Mouse (Mus musculus) ovary, postnatal 36 days (tissue): ENCODE data around the gene Wdsub1.
"Not testable (repeated sequence)": the region's sequence is repeated elsewhere in the genome, so short reads cannot be mapped to it uniquely, and the experiment has no call there.

ENCODE experiments used
- DNase-seq: peaks from one replicate; pipeline ENCODE4 v3.0.0; 2022; ENCODE audit warnings: low spot score, mixed read lengths

The Wdsub1 gene

GRCm38 (mm10) chr2:59881831-59882741 lies at the start of gene Wdsub1:
Gene Wdsub1 (minus strand): TSS chr2:59882591.
- peak; percentile 92 for DNase-seq

DNA sequence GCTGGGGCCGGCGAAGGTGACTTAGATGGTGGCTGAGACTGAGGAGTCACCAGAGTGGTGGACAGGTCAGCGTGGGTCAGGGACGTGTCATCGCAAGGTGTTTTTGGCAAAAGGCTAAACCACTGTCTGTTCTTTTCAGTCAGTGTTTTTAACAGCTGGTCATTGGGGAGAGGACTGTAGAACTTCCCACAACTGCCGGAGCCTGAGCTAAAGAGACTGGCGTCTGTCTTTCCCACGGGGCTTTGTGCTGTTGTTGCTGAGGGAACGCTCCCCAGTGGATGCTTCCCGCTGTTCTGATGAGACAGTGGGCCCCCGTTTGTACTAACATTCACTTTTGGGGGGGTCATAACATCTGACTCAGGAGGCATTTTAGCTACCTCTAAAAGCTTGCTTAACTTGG lies 31.2 kb upstream of the Wdsub1 start:
- no peak for DNase-seq

DNA sequence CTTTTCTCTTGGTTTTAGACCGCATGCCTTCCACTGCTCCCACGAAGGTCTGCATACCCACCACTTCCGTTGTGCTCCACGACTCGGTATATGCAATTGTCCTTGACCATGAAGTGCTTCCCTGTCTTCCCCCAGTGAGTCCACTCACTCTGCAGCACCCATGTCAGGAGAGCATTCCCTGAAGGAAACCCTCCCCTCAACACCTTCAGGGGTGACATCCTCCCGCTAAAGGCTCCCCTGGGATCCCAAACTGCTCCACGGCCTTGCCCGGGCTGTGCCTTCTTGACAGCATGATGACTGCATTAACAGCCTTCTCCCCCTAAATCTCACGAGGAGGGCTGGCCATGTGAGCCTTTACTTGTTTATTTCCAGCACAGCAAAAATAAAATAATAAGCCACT lies 25.7 kb upstream of the Wdsub1 start:
- DNase-seq = no peak

DNA sequence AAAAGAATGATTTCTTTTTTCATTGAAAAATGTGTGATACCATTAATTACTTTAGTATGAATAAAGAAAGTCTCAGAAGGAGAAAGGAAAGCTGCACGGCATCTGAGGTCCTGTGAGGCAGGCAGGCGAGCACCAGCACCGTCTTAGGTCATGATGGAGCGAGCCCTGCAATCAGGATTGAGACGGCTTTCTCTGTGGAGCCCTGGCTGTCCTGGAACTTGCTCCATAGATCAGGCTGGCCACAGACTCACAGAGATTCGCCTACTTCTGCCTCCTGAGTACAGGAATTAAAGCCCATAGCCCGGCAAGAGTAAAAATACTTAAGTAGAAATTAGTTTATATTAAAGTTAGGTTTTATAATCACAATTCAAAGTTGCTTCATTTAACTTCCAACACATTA lies 21.6 kb upstream of the Wdsub1 start:
- DNase-seq = no peak

DNA sequence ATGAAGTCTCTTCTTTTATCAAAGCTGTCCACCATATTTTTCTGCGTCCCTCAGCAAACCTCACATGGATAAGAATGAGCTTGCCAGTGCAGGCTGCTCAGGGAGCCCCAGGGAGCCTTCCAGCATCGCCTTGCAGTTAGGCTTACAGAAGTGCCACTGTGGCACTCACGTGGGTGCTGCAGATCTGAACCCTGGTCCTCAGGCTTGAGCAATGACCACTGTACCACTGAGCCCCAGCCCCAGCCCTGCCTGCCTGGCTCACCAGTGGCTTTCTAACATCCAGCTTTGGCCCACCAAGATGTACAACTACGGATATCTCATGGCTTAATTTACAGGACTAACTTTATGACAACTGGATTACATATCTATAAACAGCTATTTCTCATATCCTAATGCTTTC lies 16.3 kb upstream of the Wdsub1 start:
- no peak for DNase-seq

DNA sequence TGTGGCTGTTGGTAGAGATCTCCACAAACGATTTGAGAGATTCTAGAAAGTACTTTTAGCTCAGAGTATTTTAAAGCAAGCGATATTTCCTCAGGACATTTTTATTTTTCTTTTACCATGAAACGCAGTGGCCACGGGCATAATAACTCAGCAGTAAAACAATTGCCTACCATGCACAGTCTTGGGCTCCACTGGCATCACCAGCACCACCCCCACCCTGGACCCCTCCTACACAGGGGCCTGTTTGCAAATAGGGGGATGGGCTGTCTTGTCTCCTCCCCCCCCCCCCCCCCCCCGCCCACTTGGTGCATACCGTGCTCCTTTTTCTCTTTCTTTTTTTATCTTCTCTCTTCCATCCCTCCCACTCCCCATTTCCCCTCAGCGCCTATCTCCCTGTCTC lies 15.7 kb upstream of the Wdsub1 start:
- DNase-seq = no peak

DNA sequence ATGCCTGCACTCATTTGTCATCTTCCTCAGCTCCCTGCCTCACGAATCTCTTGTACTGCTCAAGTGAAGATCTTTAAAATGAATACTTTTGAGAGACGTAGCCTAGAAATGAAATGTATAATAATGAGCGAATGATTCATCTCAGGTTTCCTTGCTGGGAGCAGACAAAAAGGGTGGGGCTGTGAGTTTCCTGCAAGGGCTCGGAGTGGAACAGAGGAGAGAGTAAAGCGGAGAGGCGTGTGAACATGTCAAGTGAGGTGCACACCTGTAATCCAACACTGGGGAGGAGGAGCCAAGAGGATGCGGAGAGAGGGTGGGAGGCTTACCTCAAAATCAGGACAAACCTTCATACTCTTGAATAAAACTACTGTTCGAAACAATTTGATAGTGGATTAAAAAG lies 14.4 kb upstream of the Wdsub1 start:
- no peak for DNase-seq

GRCm38 (mm10) chr2:59896400-59896799 lies 14.0 kb upstream of the Wdsub1 start:
- no peak for DNase-seq

- DNase-seq = no peak
Measured at GRCm38 (mm10) chr2:59889699-59890098, 7.3 kb upstream of the Wdsub1 start.

DNA sequence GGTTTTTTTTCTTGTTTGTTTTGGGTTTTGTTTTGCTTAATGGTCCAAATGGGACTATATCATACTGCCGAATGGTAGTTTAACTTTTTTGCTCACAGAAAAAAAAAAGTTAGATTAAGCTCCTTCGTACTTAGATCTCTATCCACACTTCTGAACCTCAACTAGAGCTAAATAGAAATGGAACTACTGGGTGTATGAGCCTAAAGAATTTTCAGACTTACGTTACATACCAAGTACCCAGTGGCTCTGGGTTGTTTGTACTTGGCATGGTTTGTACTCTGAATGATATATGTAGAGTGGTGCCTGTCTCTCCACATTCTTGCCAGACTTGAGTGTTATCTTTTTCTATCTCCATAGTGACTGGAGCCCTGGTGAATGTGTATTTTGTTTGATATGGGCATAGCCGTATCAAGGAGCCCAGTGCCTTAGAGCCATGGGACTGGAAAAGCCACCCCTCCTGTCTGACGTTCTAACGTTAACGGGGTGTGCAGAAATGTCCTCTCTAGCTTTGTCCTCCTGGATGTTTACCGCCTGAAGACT lies 421 bp upstream of the Wdsub1 start:
- DNase-seq = no peak

DNA sequence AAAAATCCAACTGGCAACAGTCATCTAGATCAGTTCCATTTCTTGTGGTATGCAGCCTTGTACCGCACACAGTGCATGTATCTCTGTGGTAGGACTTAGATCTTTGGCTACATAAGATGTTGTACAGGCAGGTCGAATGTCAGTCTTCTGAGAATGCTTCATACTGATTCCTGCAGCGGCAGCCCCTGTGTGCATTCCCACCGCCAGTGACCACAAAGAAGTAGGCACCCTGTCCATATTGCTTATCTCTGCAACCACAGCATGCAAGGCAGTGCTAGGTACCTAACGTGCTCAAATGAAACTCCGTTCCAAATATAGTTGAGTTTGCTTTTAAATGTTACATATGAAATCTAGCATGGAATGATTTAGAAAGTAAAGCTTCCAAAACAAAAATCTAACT lies 987 bp downstream of the Wdsub1 start:
- DNase-seq = no peak

GRCm38 (mm10) chr2:59878221-59878620 lies 4.2 kb downstream of the Wdsub1 start:
- DNase-seq = no peak

GRCm38 (mm10) chr2:59877335-59877734 lies 5.1 kb downstream of the Wdsub1 start:
- DNase-seq = no peak

DNA sequence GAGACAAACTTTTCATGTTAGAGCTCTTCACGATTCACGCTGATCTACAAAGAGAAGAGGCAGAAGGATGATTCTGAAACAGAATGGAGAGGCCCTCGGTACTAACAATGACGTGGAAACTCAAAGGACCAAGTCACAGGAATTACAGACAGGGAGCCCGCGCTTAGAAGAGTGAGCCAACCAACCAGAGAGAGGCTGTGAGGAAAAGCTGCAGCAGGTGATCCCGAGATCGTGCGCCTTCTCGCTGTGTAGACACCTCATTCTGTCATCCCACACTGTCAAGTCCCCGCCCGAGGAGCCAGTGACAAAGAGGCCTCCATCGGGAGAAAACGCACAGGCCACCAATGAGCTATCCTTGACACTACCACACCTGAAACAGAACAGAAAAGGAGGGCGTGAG lies 5.9 kb downstream of the Wdsub1 start:
- no peak for DNase-seq

GRCm38 (mm10) chr2:59870526-59870925 lies 11.9 kb downstream of the Wdsub1 start:
- DNase-seq = no peak

GRCm38 (mm10) chr2:59862618-59863017 lies 19.8 kb downstream of the Wdsub1 start:
- no peak for DNase-seq

GRCm38 (mm10) chr2:59854363-59854762 lies 28.0 kb downstream of the Wdsub1 start:
- DNase-seq = no peak

DNA sequence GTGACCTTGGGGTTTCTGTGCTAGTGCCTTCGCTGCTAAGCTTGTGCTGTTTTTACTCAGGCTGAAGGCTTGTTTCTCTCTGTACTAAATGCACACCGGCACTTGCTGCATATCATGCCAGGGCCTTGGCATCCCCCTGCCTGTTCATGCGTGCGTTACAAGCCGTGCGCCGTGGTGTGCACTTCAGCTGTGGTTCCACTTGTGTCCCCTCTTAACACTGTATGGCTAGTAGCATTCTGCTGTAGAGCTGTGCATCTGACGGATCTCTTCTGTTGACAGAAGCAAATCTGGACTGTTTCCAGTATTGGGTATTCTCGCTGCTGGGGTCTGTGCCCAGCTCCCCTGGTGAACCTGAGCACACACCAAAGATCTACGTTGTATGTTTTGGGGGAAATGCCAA lies 28.8 kb downstream of the Wdsub1 start:
- no peak for DNase-seq

GRCm38 (mm10) chr2:59852916-59853315 lies 29.5 kb downstream of the Wdsub1 start:
- DNase-seq = no peak

- DNase-seq = not testable (repeated sequence)
Measured at GRCm38 (mm10) chr2:59851885-59852284, 30.5 kb downstream of the Wdsub1 start.

- no peak for DNase-seq
Measured at GRCm38 (mm10) chr2:59843848-59844247, 38.5 kb downstream of the Wdsub1 start.

DNA sequence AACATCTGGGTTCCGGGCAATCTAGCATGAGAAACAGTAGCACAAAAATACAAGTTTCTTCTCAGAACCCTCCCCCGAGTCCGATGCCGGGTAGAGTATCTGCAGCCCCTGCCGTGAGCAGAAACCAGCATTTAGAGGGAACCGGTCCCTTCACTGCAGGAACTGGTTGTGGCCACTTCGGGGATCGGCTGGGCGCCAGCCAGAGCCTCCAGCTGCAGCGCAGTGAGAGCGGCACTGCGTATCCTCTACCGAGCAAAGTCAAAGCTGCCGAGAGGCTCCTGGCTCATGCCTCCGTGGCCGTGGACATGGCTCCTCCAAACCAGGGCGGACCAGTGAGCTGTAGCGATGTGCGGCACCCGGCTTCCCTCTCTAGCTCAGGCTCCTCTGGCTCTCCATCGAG lies 39.2 kb downstream of the Wdsub1 start:
- no peak for DNase-seq

DNA sequence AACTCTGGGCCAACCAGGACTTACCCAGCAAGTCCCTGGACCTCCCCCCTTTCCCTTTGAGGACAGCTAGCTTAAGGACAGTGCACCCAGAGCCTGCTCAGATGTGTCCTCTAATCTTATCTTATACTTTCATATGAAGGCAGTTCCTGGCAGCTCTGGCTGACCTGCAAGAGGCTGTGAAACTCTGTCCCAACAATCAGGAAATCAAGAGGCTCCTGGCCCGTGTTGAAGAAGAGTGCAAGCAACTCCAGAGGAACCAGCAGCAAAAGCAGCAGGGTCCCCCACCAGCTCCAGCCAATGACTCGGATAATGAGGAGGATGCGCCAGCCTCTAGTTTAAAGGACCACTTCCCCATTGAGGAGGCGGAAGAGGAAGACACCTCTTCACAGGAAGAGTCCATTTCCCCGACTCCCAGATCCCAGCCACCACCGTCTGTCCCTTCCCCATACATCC lies 39.8 kb downstream of the Wdsub1 start:
- DNase-seq = no peak

DNA sequence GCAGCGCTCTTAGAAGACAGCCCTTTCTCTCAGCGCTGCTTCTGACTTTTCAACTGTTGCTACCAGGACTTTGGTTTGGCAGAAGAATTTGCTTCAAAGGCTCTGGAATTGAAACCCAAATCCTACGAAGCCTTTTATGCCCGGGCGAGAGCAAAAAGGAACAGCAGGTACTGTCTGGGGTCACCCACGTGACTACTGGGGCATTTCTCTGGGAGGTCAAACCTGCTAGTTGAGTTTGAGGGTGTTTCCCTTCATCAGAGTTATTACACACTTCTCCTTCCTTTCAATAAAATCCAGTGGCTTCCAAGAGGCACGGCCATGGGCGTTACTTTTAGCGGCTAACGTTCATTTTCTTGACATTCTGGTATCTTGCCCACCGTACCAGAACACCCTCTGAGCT lies 40.4 kb downstream of the Wdsub1 start:
- DNase-seq = no peak
